Mouse (Mus musculus) brain, embryonic 14.5 days (tissue): ENCODE measurements around the gene Bloc1s5.

Experiments
- CTCF ChIP-seq: fragments of 200-500 bp; IDR thresholded peaks from 2 replicates; pipeline ENCODE4 v1.5.1; 2012; ENCODE audit warnings: inconsistent platforms, mild to moderate bottlenecking, moderate library complexity, borderline replicate concordance; ENCODE audit not compliant: insufficient read depth, insufficient read length; ENCODE audit errors: extremely low read depth
- POLR2A ChIP-seq: fragments of 200-500 bp; IDR thresholded peaks from 2 replicates; pipeline ENCODE4 v1.6.1; 2012; ENCODE audit warnings: mild to moderate bottlenecking, inconsistent platforms, borderline replicate concordance; ENCODE audit not compliant: poor library complexity, insufficient read depth, insufficient read length, severe bottlenecking; ENCODE audit errors: extremely low read depth

DNA sequence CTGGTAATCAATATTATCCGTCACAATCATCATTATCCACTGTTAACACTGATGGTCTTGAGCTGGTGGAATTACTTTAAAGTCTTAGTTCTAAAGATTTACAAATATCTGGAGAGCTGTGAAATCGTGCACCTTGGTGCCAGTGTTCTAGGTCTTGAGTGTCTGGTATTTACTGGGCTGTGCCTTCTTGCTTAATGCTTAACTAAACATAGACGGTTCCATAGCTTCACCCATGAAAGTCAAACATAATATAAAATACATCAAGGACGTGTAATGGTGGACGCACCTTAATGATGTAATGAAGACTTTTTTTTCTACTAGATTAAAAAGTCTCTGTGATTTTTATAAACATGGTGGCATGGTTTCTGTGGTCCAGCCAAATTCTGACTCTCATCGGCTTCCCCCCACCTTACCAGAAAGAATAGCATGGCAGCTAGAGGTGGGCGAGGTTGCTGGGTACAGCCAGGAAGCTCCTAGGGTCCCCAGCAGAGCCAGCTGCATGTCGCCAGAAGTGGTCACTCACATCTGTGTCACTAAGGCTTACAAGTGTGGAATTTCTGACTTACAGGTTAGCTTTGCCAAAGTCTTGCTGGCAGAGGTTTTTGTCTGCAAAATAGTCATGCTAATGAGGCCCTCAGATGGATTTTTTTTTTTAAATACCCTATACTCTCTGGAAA lies 90.0 kb downstream of the Bloc1s5 start:
- no peak for TF ChIP-seq CTCF
- TF ChIP-seq POLR2A, result no peak
